Mouse (Mus musculus) CH12.LX (cell line): ENCODE data around the gene Sbf2. TPM values are rescaled to one million over a fixed set of nuclear protein-coding genes. Genes with fewer than 3 reads are reported as not detected.

ENCODE experiments used
- DNase-seq: peaks from one replicate; pipeline ENCODE4 v3.0.0-alpha.2; 2013; ENCODE audit errors: extremely low read depth
- H3K27ac ChIP-seq: 2 replicates; pipeline ENCODE4 v1.5.1; 2012; ENCODE audit warnings: low read depth, mild to moderate bottlenecking, control low read depth, moderate library complexity; ENCODE audit not compliant: insufficient read depth
- H3K27me3 ChIP-seq: replicated peaks from 2 replicates; pipeline ENCODE3; 2012; ENCODE audit warnings: inconsistent platforms
- H3K36me3 ChIP-seq, 2 experiments: replicated peaks in 1 of 2; 2 replicates each; pipeline versions ENCODE3 to v1.6.1; 2012; ENCODE audit warnings: inconsistent platforms in 1 of 2, low read length in 1 of 2, mild to moderate bottlenecking in 1 of 2, mixed read lengths in 1 of 2, moderate library complexity in 1 of 2; ENCODE audit not compliant: control insufficient read depth in 1 of 2, insufficient read depth in 1 of 2
- H3K4me1 ChIP-seq, 2 experiments: 2 replicates each; pipeline ENCODE4 v1.6.1; 2012; ENCODE audit warnings: inconsistent platforms in 1 of 2, moderate library complexity in 1 of 2; ENCODE audit not compliant: insufficient read depth in 2 of 2, control insufficient read depth in 1 of 2
- H3K4me2 ChIP-seq: 2 replicates; pipeline ENCODE4 v1.6.1; 2012; ENCODE audit warnings: low read depth, mild to moderate bottlenecking, control low read depth; ENCODE audit not compliant: poor library complexity, insufficient read depth, severe bottlenecking
- H3K4me3 ChIP-seq, 3 experiments: fragments of 150-350 bp in 1 of 3; sonication (generic) in 1 of 3; replicated peaks in 1 of 3; 2 replicates each; pipeline versions ENCODE3 to v1.5.1; 2011 to 2012; ENCODE audit warnings: low read depth in 2 of 3, low read length in 2 of 3, mild to moderate bottlenecking in 2 of 3, moderate library complexity in 2 of 3, control low read depth in 1 of 3, improper control_type of control experiment in 1 of 3, inconsistent platforms in 1 of 3, mixed read lengths in 1 of 3; ENCODE audit not compliant: poor library complexity in 1 of 3
- H3K79me2 ChIP-seq: replicated peaks from 2 replicates; pipeline ENCODE4 v1.6.1; 2012; ENCODE audit warnings: mild to moderate bottlenecking, moderate library complexity; ENCODE audit not compliant: control insufficient read depth, poor library complexity, insufficient read depth, severe bottlenecking; ENCODE audit errors: extremely low read depth
- H3K9ac ChIP-seq: 2 replicates; pipeline ENCODE4 v1.6.1; 2012; ENCODE audit warnings: low read depth, mild to moderate bottlenecking, control low read depth, moderate library complexity; ENCODE audit not compliant: insufficient read depth
- H3K9me3 ChIP-seq: replicated peaks from 2 replicates; pipeline ENCODE3; 2012; ENCODE audit warnings: low read length, inconsistent platforms, mixed read lengths
- BHLHE40 ChIP-seq: IDR thresholded peaks from 2 replicates; pipeline ENCODE4 v1.6.1; 2011; ENCODE audit warnings: mild to moderate bottlenecking, low read depth, low read length, improper control_type of control experiment
- CHD2 ChIP-seq: IDR thresholded peaks from 2 replicates; pipeline ENCODE4 v1.6.1; 2011; ENCODE audit warnings: low read length, improper control_type of control experiment
- ELF1 ChIP-seq: IDR thresholded peaks from 2 replicates; pipeline ENCODE4 v1.6.1; 2014; ENCODE audit warnings: low read depth, mild to moderate bottlenecking, inconsistent platforms, low read length, improper control_type of control experiment
- EP300 ChIP-seq: IDR thresholded peaks from 2 replicates; pipeline ENCODE4 v1.6.1; 2011; ENCODE audit warnings: low read length, improper control_type of control experiment
- GABPA ChIP-seq: IDR thresholded peaks from 2 replicates; pipeline ENCODE4 v1.6.1; 2012; ENCODE audit warnings: low read depth, low read length, improper control_type of control experiment, inconsistent platforms; ENCODE audit not compliant: insufficient replicate concordance
- IRF4 ChIP-seq: IDR thresholded peaks from 2 replicates; pipeline ENCODE4 v1.6.1; 2014; ENCODE audit warnings: low read depth, mild to moderate bottlenecking, inconsistent platforms, low read length, improper control_type of control experiment
- JUN ChIP-seq: IDR thresholded peaks from 2 replicates; pipeline ENCODE4 v1.6.1; 2011; ENCODE audit warnings: low read depth, mild to moderate bottlenecking, low read length, improper control_type of control experiment, moderate library complexity; ENCODE audit not compliant: insufficient read depth
- MAZ ChIP-seq: IDR thresholded peaks from 2 replicates; pipeline ENCODE4 v1.6.1; 2012; ENCODE audit warnings: low read depth, mild to moderate bottlenecking, inconsistent platforms, low read length, improper control_type of control experiment, moderate library complexity
- MEF2A ChIP-seq: IDR thresholded peaks from 2 replicates; pipeline ENCODE4 v1.6.1; 2014; ENCODE audit warnings: low read depth, mild to moderate bottlenecking, inconsistent platforms, low read length, improper control_type of control experiment, borderline replicate concordance
- MXI1 ChIP-seq: IDR thresholded peaks from 2 replicates; pipeline ENCODE4 v1.6.1; 2011; ENCODE audit warnings: mild to moderate bottlenecking, low read depth, low read length, improper control_type of control experiment
- POLR2A ChIP-seq: IDR thresholded peaks from 2 replicates; pipeline ENCODE4 v1.6.1; 2011; ENCODE audit warnings: low read depth, mild to moderate bottlenecking, improper control_type of control experiment, low read length
- SIN3A ChIP-seq: IDR thresholded peaks from 2 replicates; pipeline ENCODE4 v1.6.1; 2012; ENCODE audit warnings: low read length, improper control_type of control experiment, inconsistent platforms
- SMC3 ChIP-seq: IDR thresholded peaks from 2 replicates; pipeline ENCODE4 v1.6.1; 2011; ENCODE audit warnings: low read depth, low read length, improper control_type of control experiment
- UBTF ChIP-seq: IDR thresholded peaks from 2 replicates; pipeline ENCODE4 v1.6.1; 2012; ENCODE audit warnings: low read depth, mild to moderate bottlenecking, inconsistent platforms, low read length, improper control_type of control experiment, moderate library complexity
- ZKSCAN1 ChIP-seq: IDR thresholded peaks from 2 replicates; pipeline ENCODE4 v1.6.1; 2012; ENCODE audit warnings: low read depth, inconsistent platforms, low read length, improper control_type of control experiment, borderline replicate concordance
- dilution Hi-C: fragments of 300-500 bp; cut with MboI; formaldehyde crosslinking; loops from 2 replicates; pipeline ENCODE4 v1.14.3; 2020; ENCODE audit warnings: low sequenced_read_pairs; ENCODE audit not compliant: extremely low pct_unique_long_range_greater_than_20kb, extremely low pct_ligation_motif_present
- in situ Hi-C: fragments of 300-500 bp; cut with MboI; formaldehyde crosslinking; loops from 3 replicates; pipeline ENCODE4 v1.14.3; 2019; ENCODE audit warnings: low sequenced_read_pairs, low pct_ligation_motif_present, low pct_unique_long_range_greater_than_20kb, mixed read lengths
- polyA plus RNA-seq: library from polyadenylated mRNA; unstranded; fragments of >175 nt; gene quantifications from 2 replicates; pipeline ENCODE4 v1.2.1, GENCODE M21; 2012; ENCODE audit warnings: low read depth; ENCODE audit not compliant: insufficient read length
- total RNA-seq, 2 experiments: library from RNA; depleted of rRNA; stranded (reverse); fragments of 300-350 nt in 1 of 2; fragments of >200 nt in 1 of 2; gene quantifications; 2 replicates each; pipeline ENCODE4 v1.2.3; 2012 to 2014

Sbf2 gene
- total and polyA plus RNA-seq, 3 experiments, result 9.5 to 21.5 (median 11.4) TPM

GRCm38 (mm10) chr7:110281435-110282256, 333.1 kb downstream of the Sbf2 start:
- no peaks in the 10 kb centered on the region for H3K9me3 ChIP-seq
- peaks cover 63 to 85% of the 10 kb centered on the region in 2 experiments for H3K36me3 ChIP-seq
- in situ Hi-C loops, result loop anchor here (25.0 kb wide), 1 partner anchor 156 kb away; no protein-coding TSS in a partner anchor
- no peaks in the 10 kb centered on the region for H3K27me3 ChIP-seq
- no peak for TF ChIP-seq IRF4
- TF ChIP-seq JUN, result no peak
- 0 out of 2 replicates have a peak, but pooled peaks have one; percentile 20 for TF ChIP-seq MAZ
- TF ChIP-seq SIN3A, result 0 out of 2 replicates have a peak, but pooled peaks have one; percentile 62
- TF ChIP-seq MEF2A, result 0 out of 2 replicates have a peak, but pooled peaks have one; percentile 26
- TF ChIP-seq BHLHE40, result 0 out of 2 replicates have a peak, but pooled peaks have one; percentile 31
- TF ChIP-seq EP300, result peak; percentile 41; the same call in 1 of the 2 replicates
- TF ChIP-seq ZKSCAN1, result no peak
- peak; percentile 37; the same call in 1 of the 2 replicates for TF ChIP-seq UBTF
- 0 out of 2 replicates have a peak, but pooled peaks have one; percentile 25 for TF ChIP-seq CHD2
- no peak for TF ChIP-seq GABPA
- TF ChIP-seq MXI1, result 0 out of 2 replicates have a peak, but pooled peaks have one; percentile 39
- TF ChIP-seq POLR2A, result no peak; the same call in 1 of the 2 replicates
- H3K9ac ChIP-seq, result no peak overlapping the region
- peaks cover 45 to 94% of the 10 kb centered on the region in 2 experiments for H3K4me1 ChIP-seq
- no peak for DNase-seq
- peak overlapping the region; percentile 79 for H3K27ac ChIP-seq
- H3K4me3 ChIP-seq, result no peak overlapping the region
- H3K79me2 ChIP-seq, result peaks cover 8% of the 10 kb centered on the region
- H3K4me2 ChIP-seq, result no peak overlapping the region
- dilution Hi-C loops, result no loop called here

- peak overlapping the region; percentile 17; the same call in 1 of the 2 replicates for H3K27ac ChIP-seq
- dilution Hi-C loops, result no loop called here
- in situ Hi-C loops, result loop anchor here (25.0 kb wide), 1 partner anchor 158 kb away; no protein-coding TSS in a partner anchor
- TF ChIP-seq POLR2A (peak; percentile 29; the same call in 1 of the 2 replicates), ELF1 (no peak), UBTF (no peak), SMC3 (no peak)
- H3K27me3 ChIP-seq, result no peaks in the 10 kb centered on the region
- peaks cover 24 to 94% of the 10 kb centered on the region in 2 experiments for H3K4me1 ChIP-seq
- peaks cover 15% of the 10 kb centered on the region for H3K79me2 ChIP-seq
- no peak for DNase-seq
- H3K4me3 ChIP-seq, result no peak overlapping the region
- no peak overlapping the region for H3K4me2 ChIP-seq
- no peak overlapping the region for H3K9ac ChIP-seq
- H3K36me3 ChIP-seq, result peaks cover 78 to 94% of the 10 kb centered on the region in 2 experiments
- no peaks in the 10 kb centered on the region for H3K9me3 ChIP-seq
Observed at GRCm38 (mm10) chr7:110279183-110279582, 335.5 kb downstream of the Sbf2 start.
